Mouse (Mus musculus) adrenal gland, adult (tissue): ENCODE measurements at regions not wholly inside any gene's neighbourhood (a gene's known extent, or its start where the extent isn't known, plus 50 kb on each side); places are given as distances from the start of the nearest gene placed in this dataset.
A peak's percentile ranks its signal among the peaks of the same experiment; 100 is the strongest.

Source experiments
- DNase-seq, 2 experiments: peaks; one replicate each; pipeline ENCODE4 v3.0.0; 2022 to 2023; ENCODE audit warnings: low spot score in 1 of 2; ENCODE audit not compliant: inconsistent age in 2 of 2

DNA sequence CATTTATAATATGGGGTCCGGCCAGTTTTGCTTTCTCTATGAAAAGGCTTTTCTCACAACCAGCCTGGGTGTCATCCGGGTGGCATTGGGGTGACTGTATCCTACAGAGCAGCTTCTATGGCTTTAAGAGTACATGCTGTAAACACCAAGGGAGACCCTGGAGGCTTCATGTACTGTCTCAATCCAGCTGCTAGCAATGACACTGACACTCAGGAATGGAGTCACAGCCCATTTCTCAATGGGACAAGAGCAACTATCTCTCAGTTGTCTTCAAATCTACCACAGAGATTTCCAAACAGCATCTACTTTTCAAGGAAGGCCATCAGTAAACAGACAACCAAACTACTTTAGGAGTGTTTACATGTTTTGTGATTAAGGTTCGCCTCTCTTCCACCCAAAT, 397.5 kb downstream of the Adamts20 start:
- no peak for DNase-seq

DNA sequence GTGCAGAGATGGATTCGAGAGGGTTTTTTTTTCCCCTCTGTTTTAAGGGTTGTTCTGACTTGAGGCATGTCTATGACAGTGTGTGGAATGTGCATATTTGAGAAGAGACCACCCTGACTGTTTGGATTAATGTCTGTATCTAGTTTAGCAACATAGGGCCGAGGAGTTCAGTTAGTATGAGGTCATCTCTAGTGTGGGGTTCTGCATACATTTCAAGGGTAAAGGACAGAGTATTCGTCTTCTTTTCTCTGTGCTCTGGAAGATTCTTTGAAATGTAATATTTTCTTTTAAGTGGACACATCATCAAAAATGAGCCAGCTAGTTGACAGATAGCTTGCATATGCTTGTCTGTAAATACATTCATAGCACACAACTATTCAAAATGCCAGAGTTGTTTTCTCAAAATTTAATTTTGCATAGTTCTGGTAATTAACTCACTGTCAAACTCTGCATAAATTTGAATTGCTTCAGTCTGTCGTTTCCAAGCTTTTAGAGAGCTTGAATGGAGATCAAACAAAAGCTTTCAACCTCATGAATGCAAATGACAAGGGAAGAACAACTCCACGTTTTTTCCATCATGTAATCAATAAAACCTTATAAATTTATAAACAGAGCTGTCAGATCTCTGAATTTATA, 415.5 kb downstream of the Adamts20 start:
- no peak for DNase-seq

DNA sequence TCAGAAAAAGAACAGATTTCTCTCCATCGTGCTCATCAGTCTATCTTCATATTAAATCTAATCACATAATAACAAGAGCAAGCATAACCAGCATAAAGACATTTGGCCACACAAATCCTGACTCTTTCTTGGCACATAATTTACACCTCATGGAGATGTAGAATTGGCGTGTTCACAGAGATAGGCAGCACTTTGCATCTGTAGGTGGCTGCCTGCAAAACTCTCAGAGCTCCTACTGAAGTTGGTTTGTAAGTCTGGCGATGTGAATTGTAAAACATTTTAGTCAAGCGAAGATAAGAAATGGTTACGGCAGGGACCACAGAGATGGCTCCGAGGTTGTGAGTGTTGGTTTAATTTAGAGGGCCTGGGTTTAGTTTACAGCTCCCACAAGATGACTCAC, 419.0 kb downstream of the Adamts20 start:
- no peak for DNase-seq

DNA sequence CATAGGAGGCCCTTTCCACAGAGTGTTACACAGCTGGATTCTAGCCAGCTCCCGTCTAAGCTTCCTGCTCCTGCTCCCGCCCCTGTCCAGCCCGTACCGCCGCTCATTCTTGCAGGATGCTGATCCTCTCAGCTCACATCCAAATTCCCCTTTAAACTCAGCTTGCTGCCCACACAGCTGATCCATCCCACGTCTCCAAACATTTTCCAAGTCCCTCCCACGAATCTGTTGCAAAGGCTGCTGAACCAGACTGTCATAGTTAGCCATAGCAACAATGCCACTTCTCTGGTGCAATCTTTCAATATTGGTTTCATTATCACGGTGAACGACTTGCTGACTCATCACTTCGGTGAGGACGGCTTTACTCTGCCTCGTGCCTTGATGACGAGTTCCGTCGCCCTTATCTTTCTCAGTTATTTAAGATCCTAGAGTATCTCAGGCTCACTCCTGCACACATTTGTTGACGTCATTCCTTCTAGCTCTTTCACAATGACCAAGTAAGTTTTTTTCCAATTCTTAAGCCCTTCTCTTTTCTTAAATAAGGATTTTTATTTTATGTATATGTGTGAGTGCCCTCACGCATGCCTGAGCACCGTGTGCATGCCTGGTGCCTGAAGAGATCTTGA, 420.0 kb downstream of the Adamts20 start:
- peak; percentile 15 to 63 for DNase-seq

DNA sequence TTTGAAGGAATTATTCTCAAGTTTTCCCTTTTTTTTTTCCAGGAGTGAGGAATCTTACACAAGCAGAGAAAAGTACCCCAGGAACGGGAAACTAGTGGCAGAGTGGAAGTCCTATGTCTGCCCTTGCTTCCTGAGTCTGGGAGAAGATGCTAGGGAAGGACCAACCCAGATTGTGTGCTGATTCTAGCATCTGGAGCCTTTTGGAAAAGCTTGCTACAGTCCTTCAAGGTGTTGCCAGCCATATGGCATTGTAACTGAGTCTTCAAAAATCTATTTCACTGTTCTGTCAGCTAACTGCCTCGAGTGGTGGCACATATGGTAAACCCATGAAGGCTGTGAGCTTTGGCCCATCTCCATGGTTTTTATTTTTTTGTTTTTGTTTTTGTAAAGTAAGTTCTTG, 432.3 kb downstream of the Adamts20 start:
- DNase-seq, result no peak

DNA sequence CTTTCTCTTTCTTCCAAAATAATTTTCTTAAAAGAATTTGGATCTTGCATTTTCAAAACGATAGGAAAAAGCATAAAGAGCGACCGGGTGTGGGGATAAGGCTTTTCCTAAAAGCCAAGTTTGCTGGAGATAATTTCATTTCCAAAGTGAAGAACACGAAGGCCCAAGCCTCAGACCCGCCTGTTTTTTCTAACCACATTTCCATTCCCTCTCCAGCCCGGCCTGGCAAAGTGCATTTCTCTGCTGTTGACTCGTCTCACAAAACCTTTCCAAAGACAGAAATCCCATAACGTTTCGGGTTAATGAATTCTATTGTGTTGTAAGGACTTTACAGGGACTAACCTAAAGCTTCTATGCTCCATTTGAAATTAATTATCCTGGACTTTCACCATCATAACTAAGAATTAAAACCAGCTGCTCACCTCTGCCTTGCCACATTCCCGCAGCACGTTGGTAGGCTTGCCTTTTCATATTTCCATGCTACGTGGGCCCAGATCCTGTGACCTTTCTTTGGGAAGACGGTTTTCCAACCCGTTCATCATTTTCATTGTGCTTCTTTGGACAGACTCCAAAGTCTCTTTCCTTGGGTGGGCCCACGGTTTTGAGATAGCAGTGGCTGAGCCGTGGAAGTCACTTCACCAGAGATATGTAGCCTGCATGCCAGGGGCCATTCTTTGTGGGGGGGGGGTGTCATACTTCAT, 430.5 kb upstream of the Prickle1 start:
- peak in 1 of 2 experiments; percentile 49 for DNase-seq

DNA sequence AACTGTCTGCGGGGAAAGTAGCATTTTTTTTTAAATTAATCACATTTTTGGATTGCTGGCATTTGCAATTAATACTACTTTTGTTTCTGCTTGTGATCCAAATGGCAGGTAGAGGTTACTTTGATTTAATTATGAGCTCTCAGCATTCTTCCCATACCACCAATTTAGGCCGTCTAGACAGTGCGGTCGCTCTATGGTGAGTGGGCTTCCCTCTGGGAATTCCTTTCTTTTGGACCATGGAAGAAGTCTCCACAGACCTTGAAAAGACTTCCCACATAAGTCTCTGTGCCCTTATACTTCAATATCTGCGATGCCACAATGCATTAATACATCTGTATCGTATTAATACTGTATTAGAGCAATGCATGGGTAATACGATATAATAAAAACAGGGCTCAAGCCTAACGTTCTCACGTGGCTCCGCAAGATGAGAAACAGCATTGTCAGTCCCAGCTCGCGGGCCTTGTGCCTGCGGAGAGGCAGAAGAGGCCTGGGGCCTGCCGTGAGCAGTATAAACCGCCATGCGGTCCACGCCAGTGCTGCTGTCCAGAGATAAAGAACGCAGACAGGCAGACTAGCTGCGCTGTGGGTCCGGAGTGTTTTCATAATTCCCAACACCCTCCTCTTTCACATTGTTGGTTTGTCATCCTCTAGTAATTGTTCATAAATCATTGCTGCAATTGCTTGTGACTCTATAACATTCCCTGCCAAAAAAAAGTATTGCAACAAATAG, 429.7 kb upstream of the Prickle1 start:
- DNase-seq, result peak in 1 of 2 experiments; percentile 63

DNA sequence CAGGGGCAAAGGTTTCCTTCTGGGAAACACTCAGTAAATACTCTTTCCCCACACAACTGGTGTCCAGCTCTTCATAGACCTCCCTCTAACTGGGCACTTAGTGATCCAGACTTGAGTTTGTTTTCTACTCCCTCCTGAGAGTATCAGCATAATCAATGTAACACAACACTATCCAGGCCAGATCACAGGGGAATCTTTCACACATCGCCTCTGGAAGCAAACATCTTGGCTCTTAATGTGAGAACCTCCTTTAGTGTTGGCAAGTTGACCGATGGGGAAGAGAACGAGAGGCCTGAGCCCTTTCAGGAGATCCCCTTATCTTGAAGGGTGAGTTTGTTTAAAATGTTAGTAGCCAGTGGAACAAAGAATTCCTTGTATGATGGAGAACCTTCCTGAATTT, 429.1 kb upstream of the Prickle1 start:
- no peak for DNase-seq

DNA sequence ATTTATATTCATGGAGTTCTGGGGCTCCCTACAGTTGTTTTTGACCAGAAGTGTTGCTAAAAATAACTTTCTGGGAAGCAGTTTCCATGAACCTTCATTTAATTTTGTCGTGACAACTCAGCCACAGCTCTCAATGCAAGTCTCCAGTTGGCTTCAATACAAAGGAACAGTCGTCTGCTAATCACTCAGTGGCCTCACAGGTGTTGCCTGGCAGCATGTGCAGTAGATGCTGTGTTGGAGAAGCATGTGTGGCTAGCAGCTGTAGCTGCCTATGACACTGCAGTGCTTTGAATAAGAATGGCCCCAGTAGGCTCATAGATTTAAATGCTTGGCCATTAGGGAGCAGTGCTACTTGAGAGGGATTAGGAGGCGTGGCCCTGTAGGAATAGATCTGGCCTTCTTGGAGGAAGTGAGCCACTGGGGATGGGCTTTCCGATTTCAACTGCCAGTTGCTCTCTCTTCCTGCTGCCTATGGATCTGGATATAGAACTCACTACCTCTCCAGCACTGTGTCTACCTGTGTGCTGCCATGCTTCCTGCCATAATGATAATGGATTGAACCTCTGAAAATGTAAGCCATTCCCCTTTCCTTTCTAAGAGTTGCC, 428.5 kb upstream of the Prickle1 start:
- DNase-seq, result no peak

DNA sequence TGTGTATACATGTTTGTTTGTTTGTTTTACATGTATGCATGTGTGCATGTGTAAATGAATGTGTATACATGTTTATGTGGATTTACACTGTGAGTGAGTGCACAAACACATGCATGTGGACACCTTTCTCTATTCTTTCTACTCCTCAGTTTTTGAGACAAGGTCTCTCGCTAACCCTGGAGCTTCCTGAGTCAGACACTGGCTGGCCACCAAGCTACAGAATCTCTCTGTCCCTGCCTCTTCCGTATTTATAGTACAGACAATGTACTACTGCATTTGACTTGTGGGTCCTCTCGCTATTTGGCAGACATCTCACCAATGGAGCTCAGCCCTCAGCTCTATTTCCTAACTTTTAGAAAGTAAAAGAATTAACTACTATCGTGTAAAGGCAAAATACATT, 427.8 kb upstream of the Prickle1 start:
- peak in 1 of 2 experiments; percentile 65 for DNase-seq

DNA sequence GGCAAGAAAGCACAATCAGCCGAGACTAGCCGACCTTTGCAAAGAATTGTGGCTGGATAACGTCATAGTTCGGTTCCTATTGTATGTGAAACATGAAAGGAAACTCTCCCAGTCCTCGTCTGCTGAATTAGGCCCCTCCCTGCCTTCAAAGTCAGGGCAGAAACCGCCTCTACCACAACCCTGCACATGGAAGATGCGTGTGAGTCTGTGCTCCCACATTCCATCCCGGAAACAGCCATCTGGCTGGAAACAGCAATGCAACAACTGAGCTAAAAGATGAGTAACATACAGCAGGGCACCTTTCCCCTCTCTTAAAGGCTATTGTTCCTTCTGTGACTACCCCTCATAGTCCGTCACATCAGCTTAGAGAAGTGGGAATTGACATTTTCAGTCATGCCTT, 422.1 kb upstream of the Prickle1 start:
- DNase-seq, result peak in 1 of 2 experiments; percentile 28

DNA sequence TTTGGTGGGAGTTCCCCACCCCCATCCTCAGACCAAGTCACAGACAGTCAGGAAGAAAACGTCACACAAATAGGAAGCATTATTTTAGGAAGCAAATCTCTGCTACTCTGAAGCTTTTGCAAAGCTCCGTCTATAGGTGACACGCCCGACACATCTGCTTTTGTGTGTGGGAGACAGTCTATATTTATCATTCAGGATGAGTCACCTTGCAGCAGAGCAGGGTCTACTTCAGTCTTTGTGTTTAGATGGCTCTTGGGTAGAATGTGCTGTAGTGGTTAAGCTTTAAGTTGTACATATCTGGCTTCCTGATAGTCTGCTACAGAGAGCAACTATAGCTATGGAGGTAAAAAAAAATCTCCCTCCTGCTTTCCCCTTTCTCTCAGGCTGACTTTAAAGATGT, 415.8 kb upstream of the Prickle1 start:
- DNase-seq, result no peak

DNA sequence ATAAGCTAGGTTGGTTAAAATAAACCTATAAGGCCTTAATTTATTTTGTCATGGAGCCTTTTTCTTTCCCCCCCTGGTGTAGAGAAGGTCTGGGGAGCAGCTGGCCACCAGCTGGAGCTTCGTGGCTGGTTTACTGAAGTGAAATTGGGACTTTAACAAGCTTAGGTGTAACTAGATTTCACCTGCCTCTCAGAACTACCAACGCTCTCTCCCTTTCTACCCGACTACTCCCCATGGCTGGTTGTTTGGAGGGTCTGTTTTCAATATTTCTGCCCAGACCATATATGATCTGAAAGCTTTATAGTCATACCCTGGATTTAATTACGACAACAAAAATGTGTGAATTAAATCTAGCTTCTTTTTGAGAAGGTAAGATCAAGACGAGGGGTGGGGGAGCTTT, 410.4 kb upstream of the Prickle1 start:
- no peak for DNase-seq

DNA sequence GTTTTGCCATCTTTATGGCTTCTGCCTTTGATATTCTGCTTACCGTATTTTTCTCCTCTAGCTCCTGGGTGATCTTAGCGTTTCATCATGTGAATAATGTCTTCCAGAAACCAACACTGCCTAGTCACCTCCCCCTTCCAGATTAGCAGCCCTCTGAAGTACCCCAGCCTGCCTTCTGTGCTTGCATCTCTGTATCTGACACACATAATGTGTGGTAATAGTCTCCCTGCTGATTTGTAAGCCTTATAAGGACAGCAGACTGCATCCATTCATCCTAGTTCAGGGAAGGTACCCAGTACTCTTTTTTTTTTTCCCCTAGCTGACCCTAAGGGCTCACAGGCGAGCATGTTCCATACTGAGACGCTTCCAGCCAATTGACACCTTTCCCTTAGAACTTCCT, 409.2 kb upstream of the Prickle1 start:
- DNase-seq, result no peak

DNA sequence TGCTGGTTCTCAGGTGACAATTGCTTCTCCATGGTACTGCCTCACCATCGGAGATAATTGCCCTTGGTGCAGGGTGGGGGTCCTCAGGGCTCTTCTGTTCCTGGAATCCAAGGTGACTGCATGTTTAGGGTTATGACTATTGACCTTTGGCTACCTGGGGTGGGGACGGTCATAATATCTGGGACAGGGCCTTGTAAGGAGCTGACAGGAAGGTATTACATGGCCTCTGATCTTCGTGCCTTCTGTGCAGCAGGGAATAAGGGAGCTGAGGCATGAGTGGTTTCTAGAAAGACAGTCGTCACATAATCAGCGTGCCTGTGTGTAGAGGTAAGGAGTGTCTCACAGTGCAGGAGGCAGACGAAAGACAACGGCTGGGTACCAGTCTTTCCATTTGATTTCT, 407.5 kb upstream of the Prickle1 start:
- DNase-seq, result no peak

DNA sequence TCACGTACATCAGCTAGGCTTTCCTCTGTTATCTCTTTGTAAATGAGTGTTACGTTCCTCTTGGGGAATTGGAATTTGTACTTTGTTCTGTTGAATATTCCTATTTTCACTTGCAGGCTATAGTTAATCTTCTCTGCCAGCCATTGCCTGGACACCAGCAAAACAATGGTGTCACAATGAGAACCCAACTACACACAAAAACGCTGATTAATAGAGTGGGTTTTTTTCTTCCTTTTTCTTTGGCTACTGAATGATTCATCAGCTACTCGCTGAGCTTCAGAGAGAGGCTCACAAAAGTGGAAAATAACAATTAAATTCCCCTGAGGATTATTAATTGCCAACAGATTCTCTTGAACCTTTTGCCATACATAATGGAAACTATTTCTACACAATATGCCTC, 398.9 kb upstream of the Prickle1 start:
- DNase-seq, result no peak

DNA sequence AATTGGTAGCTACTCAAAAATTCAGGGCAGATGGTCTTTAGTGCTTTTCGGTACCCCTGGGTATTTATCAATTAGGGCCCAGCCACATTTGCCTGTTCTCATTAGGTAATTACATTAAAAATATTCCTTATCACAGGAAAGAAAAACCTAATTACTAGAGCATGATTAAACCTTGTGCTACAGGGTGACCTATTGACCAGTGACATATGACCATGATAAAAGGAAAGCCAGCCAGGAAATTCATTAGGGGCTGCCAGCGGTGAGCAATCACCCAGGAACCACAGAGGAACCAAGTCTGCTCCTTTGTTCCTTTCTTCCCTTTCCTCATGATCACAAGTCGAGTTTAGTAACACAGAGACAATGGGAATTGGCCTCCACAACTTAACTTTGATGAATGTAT, 394.4 kb upstream of the Prickle1 start:
- no peak for DNase-seq

DNA sequence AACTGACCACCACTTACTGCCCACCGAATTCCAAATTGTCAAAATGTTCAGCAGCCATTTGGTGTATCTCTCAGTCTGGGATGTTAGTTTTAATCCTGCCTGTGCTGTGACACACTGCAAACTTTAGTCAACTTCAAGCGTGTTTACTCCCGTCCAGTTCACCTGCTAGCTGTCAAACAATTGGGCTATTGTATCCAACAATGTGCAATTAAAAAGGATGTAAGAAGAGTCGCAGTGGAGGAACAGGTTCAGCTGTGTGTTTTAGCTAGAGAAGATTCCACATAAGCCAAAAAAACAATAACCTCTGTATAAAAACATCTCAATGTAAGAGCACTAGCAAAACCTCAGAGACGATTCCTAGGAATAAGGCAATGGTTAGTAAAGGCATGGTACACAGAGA, 392.7 kb upstream of the Prickle1 start:
- no peak for DNase-seq

DNA sequence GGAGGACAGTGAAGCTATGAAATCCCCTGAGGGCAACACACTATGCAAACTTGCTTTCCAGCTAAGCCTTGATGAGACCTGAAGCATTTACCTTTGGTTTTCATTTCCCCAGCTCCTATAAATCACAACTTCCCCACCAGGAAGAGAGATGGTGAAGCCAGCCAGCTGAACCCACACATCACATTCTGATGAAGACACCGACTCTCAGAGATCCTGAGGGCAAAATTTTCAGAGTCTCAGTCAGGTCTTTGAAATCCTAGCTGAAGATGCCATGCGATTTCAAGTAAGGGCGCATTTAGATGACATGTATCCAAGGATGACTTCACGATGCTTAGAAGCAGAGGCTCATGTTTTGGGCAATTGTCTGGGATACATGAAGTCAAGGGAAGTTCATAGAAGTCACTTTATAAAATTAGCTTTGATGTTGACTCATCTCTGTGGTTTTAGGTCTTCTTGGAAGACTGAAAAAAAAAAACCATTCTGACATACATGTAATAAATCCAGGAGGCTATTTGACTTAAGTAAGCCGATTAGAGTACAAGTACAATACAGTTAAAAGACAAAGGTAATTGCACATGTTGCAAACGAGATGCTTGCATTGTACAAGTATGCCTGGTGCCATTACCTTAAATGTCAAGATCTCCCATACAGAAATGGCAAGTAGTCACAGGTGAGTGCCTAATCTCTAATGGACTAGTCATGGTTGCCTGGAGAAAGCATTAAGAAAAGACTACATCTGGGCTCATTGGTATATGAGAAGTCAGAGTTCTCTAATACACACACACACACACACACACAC, 391.1 kb upstream of the Prickle1 start:
- no peak for DNase-seq

DNA sequence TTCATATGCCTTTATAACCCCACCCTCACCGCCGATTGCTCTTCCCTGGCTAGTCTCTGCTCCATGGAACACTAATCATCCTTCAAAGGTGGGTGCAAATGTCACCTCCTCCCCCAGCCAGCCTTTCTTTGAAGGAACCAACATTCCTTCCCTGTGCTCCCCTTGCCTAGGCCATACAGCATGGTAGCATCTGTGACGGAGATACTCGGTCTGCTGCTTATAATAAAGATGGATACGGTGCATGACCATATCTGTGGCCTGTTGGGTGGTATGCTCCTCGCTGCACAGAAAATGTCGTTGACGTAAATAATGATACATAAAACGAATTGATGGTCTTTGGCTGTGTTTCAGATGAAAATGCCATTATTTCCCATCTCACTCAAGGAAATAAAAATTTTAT, 386.4 kb upstream of the Prickle1 start:
- DNase-seq, result no peak

DNA sequence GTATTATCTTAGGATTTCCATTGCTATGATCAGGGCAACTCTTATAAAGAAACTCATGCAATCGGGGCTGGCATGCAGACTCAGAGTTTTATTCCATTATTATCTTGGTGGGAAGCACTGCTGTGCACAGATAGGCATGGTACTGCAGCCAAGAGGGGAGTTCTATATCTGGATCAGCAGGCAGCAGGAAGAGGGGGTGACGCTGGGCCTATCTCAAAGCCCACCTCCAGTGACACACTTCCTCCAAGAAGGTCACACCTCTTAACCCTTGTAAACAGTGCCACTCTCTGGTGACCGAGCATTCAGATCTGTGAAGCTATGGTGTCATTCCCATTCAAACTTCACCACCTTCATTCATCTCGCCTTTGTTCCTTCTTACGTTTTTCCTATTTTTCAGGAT, 381.8 kb upstream of the Prickle1 start:
- DNase-seq, result no peak
